Mouse (Mus musculus): Measurements from ENCODE around the gene Myo1b.

- TF ChIP-seq POLR2A (IDR thresholded peaks at IDR 0.05; ENCODE audit: low read depth, low read length), result no peak
- TF ChIP-seq CTCF (conservative IDR thresholded peaks at IDR 0.05 in 1 of 2, IDR thresholded peaks at IDR 0.05 in 1 of 2; ENCODE audit: low read depth in 2 of 2, low read length in 2 of 2), result no peak
- no peak for TF ChIP-seq UBTF (IDR thresholded peaks at IDR 0.05; ENCODE audit: low read depth, low read length)
- no peak for TF ChIP-seq ZKSCAN1 (IDR thresholded peaks at IDR 0.05; ENCODE audit: borderline replicate concordance, low read depth, low read length)
- TF ChIP-seq EP300 (IDR thresholded peaks at IDR 0.05; ENCODE audit: low read length), result no peak
- TF ChIP-seq ZC3H11A (IDR thresholded peaks at IDR 0.05; ENCODE audit: low read depth, low read length), result no peak
These were observed 95.8 kb downstream of the Myo1b start for GRCm38 (mm10) chr1:51820013-51820441.

Measured in CH12.LX (cell line).